Mouse (Mus musculus): Measurements from ENCODE around the gene Tchp. TPM values are rescaled to one million over a fixed set of nuclear protein-coding genes. Genes with fewer than 3 reads are reported as not detected.

Gene Tchp
- total RNA-seq, 2 experiments from 2014 or later = 11.6 to 13.6 TPM

DNA sequence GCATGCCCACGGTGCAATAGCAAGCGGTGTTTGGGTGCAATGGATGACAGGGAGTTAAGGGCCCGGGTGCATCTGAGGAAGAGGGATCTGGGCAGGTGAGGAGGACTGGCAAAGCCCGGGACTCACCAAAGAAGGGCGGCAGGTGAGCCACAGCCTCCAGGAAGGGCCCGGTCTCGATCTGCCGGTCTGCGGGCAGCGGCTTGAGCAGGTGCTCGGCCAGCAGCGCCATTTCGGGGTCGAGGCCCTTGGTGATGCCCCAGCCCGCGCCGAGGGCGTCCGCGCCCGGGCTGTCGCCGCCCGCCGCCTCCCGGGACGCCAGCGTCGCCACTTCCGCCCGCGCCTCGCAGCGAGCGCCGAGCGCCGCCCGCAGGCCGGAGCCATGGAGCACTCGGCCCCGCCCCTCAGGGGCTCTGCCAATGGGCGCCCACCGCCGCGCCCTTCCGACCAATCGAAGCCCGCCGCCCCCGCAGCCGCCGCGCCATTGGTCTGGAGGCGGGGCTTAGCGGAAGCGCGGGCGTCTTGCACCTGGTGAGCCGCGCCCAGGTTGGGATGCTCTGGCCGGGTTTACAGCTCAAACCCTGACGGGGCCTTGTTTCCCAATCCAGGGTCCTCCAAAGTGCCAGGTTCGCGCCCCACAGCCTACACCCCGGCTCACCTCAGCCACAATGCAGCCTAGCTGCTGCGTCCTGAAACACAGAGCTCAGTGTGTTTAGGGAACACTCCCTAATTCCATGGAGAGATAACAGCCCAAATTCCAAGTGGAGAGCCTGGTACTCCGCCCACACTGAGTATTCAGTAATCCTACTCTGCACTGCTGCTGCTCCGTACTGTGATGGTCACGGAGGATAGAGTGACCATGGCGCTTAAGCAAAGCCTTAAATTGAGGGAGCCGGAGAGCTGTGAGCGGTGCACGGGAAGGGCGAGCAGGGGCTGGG lies 16.7 kb upstream of the Tchp start, which contains the start of gene Gltp:
TSS of gene Gltp (minus strand) at position 352 of the 935 bp plus-strand sequence.
- peak; percentile 95 for DNase-seq (ENCODE audit: low spot score in 2 of 2)
- intact Hi-C loops (cut with DNase I) = loop anchor here (1.0 kb wide), 2 partner anchors 24 to 52 kb away; no protein-coding TSS in a partner anchor

GRCm38 (mm10) chr5:114695775-114696174 lies 11.8 kb upstream of the Tchp start:
- no peak for DNase-seq (ENCODE audit: low spot score in 2 of 2)
- intact Hi-C loops (cut with DNase I) = no loop called here

DNA sequence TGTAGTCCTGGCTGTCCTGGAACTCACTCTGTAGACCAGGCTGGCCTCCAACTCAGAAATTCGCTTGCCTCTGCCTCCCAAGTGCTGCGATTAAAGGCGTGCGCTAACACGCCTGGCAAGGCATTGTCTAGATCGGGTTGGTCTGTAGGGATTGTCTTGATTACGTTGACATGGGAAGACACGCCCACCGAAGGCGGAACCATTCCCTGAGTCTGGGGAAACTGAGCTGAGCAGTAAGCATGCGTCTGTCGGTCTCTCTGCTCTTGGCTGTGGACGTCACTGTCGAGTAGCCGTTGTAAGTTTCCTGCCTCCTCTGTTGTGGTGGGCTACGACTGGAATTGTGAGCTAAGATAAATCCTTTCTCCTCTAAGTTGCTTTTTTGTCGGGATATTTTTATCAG lies 10.6 kb upstream of the Tchp start:
- intact Hi-C loops (cut with DNase I) = no loop called here
- no peak for DNase-seq (ENCODE audit: low spot score in 2 of 2)

- DNase-seq (ENCODE audit: low spot score in 2 of 2) = peak; percentile 50 to 79
- intact Hi-C loops (cut with DNase I) = no loop called here
Observed at GRCm38 (mm10) chr5:114698044-114698746, 9.4 kb upstream of the Tchp start.

DNA sequence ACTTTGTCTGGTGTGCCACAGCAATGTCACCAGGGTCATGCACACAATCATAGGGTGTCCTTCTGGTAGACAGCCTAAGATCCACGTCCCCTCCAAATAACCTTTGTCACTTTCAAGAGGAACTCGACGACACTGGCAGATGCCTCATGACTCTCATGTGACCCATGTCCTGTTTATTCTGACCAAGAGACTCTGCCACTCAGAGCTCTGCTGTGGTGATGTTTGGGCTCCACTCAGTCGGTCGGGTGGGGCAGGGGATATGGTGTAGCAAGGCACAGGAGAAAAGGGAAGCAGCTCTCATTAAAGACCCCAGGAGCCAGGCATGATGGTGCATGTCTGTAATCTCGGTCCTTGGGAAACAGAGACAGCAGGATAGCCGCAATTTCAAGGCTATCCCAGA lies 8.5 kb upstream of the Tchp start:
- DNase-seq (ENCODE audit: low spot score in 2 of 2) = peak in 1 of 2 experiments; percentile 16
- intact Hi-C loops (cut with DNase I) = no loop called here

GRCm38 (mm10) chr5:114702403-114703392 lies 4.9 kb upstream of the Tchp start:
- intact Hi-C loops (cut with DNase I) = no loop called here
- no peak for DNase-seq (ENCODE audit: low spot score in 2 of 2)

GRCm38 (mm10) chr5:114708491-114708890 lies 931 bp downstream of the Tchp start:
- intact Hi-C loops (cut with DNase I) = no loop called here
- no peak for DNase-seq (ENCODE audit: low spot score in 2 of 2)

DNA sequence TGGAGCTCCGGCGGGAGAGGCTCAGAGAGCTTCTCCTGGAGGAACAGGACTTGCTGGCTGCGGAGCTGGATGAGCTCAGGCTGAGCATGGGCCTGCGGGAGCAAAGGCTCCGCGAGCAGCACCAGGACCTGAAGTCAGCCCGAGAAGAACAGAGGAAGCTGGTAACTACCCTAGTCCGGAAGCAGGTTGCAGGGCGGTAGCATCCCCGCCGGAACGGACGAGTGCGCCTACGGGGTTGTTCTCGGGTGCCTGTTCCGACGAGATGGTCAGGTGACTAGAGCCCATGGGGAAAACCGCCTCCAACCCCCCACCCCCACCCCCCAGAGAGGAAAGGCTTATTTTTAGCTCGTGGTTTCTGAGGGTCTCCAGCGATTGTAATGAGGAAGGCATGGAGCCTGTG lies 1.8 kb downstream of the Tchp start:
- DNase-seq (ENCODE audit: low spot score in 2 of 2) = no peak
- intact Hi-C loops (cut with DNase I) = no loop called here

- no peak for DNase-seq (ENCODE audit: low spot score in 2 of 2)
- intact Hi-C loops (cut with DNase I) = no loop called here
Observed at GRCm38 (mm10) chr5:114714551-114714950, 7.0 kb downstream of the Tchp start.

DNA sequence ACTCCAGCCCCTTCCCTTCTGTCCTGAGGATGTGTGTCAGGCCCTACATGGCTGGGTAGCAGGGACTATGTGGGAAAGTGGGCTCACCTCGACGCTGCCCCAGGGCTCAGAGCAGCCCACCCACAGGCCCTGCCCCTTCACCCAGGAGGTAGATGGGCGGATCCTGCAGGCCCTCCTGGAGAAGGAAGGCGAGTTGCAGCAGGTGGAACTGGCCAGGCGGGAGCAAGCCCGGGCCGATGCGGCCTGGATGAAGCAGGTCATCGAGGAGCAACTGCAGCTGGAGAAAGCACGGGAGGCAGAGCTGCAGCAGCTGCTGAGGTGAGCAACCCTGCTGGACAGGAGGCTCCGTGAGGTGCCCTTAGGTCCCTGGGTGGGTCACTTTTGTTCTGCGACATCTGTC lies 9.7 kb downstream of the Tchp start:
- no peak for DNase-seq (ENCODE audit: low spot score in 2 of 2)
- intact Hi-C loops (cut with DNase I) = no loop called here

DNA sequence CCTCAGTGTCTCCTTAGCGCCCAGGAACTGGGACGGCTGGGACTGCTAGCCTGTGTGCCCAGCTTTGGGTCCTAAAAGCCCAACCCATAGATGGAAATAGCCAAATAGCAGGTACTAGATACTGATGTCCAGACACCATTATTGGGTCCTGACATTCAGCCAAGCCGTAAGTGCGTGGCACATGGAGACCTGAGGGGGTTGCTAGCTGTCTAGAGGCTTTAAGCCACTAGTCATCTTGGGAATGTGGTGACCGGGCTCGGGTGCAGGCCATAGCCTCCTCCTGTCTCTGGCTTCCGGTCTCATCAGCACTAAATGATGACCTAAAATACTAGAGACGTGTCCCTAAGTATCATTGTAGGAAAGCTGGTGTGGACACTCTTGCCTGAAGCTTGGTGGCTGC lies 10.4 kb downstream of the Tchp start:
- intact Hi-C loops (cut with DNase I) = no loop called here

DNA sequence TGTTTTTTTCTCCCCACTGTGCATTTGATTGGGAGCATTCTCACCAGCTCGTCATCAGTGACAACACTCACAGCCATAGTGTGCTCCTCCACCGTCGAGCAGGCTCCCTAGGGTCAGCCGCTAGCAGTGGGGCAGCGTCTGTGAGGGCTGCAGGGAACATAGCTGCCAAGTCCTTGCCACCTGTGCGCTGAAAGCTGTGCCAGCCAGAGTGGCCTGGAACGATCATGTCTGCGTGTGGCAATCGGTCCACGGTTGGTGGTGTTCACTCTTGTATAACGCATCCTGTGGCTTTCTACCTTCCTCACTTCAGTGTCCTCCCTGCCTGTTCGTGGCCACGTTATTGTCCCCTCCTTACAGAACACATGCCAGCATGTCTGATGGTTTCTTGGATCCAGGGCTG lies 10.9 kb downstream of the Tchp start:
- intact Hi-C loops (cut with DNase I) = no loop called here

More for the DNA sequence above, 10.4 kb downstream of the Tchp start:
- no peak for DNase-seq (ENCODE audit: low spot score in 2 of 2)

DNA sequence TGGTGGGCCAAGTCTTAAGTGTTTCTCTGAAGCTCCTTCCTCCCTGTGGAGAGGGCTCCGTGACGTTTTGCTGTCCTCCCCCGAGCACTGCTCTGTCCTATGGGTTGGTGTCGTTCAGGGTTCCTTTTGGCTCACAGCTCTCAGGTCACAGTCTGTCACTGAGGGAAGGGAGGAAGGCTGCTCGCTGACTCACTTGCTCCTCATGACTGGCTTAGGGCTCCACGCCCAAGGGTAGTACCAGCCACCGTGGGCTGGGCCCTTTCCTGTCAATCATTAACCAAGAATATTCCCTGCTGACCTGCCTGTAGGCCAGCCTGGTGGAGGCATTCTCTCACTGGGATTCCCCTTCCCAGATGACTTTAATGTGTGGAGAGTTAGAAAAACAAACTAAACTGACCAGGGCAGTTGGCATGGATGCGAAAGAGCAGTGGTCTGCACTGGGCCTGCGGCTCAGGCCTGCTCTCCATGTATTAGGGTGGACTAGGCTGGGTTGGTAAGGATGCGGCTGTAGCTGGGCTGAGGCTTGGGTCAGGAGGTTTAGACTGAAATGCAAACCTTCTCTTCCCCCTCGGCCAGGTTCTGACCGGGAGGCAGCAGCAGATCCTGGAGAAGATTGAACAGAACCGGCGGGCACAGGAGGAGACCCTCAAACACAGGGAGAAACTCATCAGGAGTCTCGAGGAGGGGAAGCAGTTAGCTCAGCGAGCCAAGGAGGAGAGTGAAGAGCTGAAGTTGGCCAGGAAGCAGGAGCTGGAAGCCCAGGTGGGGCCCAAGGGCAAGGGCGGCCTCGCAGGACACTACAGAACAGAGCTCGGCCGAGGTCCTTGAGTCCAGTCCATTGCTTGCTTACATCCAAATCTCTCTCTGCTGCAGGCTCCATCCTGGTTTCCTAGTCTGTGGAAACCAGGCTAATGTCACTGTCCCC lies 11.7 kb downstream of the Tchp start:
- DNase-seq (ENCODE audit: low spot score in 2 of 2) = no peak

More for the DNA sequence above, 10.9 kb downstream of the Tchp start:
- DNase-seq (ENCODE audit: low spot score in 2 of 2) = no peak

GRCm38 (mm10) chr5:114719928-114720270 lies 12.3 kb downstream of the Tchp start:
- DNase-seq (ENCODE audit: low spot score in 2 of 2) = no peak
- intact Hi-C loops (cut with DNase I) = no loop called here

More for the DNA sequence above, 11.7 kb downstream of the Tchp start:
- intact Hi-C loops (cut with DNase I) = no loop called here

GRCm38 (mm10) chr5:114720784-114721183 lies 13.2 kb downstream of the Tchp start:
- DNase-seq (ENCODE audit: low spot score in 2 of 2) = no peak
- intact Hi-C loops (cut with DNase I) = no loop called here

DNA sequence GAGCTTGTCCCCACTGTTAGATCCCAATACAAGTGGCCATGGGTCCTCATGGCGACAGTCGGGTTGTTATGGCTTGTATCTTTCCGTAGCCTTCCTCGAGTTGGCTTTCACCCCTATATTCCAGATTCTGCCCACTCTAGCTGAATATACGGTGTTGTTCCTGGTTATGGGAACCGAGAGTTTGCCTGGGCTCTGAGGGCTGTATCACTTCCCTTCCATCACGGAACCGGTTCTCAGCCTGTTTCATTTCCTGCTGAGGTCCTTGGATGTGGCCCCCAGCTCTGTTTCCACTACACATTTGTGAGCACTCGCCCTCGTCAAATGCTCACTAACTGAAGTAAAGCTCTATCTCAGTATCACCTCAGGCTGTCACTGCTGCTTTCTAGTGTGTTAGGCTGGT lies 14.4 kb downstream of the Tchp start:
- no peak for DNase-seq (ENCODE audit: low spot score in 2 of 2)

GRCm38 (mm10) chr5:114722846-114723245 lies 15.3 kb downstream of the Tchp start:
- no peak for DNase-seq (ENCODE audit: low spot score in 2 of 2)
- intact Hi-C loops (cut with DNase I) = no loop called here

More for the DNA sequence above, 14.4 kb downstream of the Tchp start:
- intact Hi-C loops (cut with DNase I) = no loop called here

DNA sequence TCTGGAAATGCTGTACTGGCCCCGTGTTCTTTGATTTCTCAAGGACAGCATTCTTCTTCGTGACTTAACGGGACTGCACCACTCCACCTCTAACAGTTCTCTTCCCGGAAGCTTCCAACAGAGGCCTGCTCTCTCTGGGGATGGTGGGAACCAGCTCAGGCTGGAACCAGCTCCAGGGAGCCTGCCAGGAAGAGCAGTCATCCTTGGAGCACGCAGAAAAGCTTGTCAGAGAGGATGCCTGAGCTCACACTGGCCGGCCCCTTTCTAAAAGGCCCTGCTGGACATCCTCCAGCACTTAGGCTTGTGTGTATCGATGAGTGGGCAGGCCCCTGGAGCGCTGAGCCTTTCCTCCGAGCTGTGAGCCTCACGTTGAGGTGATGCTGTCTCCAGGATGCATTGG lies 20.6 kb downstream of the Tchp start:
- no peak for DNase-seq (ENCODE audit: low spot score in 2 of 2)
- intact Hi-C loops (cut with DNase I) = no loop called here

DNA sequence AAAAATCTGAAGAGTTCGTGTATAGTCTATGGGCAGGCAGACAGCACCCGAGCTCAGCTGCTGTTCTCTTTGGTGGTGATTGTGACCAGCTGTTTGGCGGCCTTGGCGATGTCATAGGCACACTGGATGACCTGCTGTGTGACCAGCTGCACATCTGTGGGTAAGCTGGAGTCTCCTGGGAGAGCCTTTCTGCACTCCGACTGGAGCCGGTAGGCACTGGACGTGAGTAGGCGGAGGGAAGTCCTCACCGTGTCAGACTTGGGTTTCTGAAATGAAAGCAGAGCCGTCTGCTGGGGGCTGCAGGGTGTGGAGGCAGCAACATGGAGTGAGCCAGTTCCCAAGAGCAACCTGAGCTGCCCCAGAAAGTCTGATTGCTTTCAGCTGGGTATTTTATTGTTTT lies 22.6 kb downstream of the Tchp start:
- intact Hi-C loops (cut with DNase I) = no loop called here
- no peak for DNase-seq (ENCODE audit: low spot score in 2 of 2)
